Mouse (Mus musculus) erythroid progenitor cell, adult 5-6 weeks (primary cell): ENCODE measurements around the gene Slc35e2. TPM values are rescaled to one million over a fixed set of nuclear protein-coding genes. Genes with fewer than 3 reads are reported as not detected.
A peak's percentile ranks its signal among the peaks of the same experiment; 100 is the strongest.

Source experiments
- ATAC-seq: replicated peaks from 2 replicates; pipeline ENCODE4 v1.8.0; 2016; ENCODE audit warnings: moderate number of reproducible peaks, mild to moderate bottlenecking, moderate TSS enrichment, inconsistent platforms; ENCODE audit not compliant: poor library complexity, low FRiP score, severe bottlenecking
- total RNA-seq, 2 experiments: library from RNA; stranded (forward) in 1 of 2; stranded (reverse) in 1 of 2; fragments of 150-400 nt in 1 of 2; fragments of 186-747, 209-891 nt in 1 of 2; gene quantifications; 2 replicates each; pipeline versions ENCODE4 v1.2.3 to v1.2.4; 2015 to 2017; ENCODE audit warnings: low replicate concordance in 2 of 2

Slc35e2 gene
- total RNA-seq, 2 experiments from 2014 or later, result 10.9 to 12.2 TPM

DNA sequence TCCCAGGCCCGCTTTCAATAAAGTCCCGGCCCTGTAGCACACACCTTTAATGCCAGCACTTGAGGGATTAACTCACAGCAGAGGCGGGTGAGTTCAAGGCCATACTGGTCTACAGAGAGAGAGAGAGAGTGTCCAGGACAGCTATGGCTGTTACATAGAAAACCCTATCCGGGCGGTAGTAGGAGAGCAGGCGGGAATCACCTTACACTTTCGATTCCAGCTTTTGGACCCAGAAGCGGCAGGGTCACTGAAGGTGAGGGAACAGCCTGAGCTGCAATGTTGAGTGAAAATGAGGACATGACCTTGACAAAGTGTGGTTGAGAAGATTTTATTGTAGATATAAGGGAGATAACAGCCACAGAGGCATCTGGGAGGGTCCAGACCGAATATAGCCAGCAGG, 27.3 kb upstream of the Slc35e2 start:
- ATAC-seq, result no peak

GRCm38 (mm10) chr4:155574931-155575330, 26.3 kb upstream of the Slc35e2 start:
- no peak for ATAC-seq

GRCm38 (mm10) chr4:155575521-155575920, 25.7 kb upstream of the Slc35e2 start:
- no peak for ATAC-seq

DNA sequence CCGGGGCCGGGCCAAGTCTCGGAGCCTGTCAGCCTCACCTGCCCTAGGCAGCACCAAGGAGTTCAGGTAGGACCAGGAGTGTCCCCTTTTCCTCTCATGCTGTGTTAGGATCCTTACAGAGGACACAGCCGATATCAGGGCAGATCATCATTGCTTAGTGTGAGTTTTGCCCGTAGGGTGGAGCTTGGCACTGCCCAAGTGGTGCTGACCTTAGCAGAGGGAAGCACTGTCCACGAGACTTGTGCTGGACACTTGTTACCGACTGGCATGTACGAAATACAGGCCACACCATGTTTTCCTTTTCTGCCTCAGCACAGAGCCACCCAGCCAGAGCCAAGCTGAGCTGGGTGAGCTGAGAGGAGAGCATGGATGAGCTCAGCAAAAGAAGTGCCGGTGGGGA, 24.1 kb upstream of the Slc35e2 start:
- no peak for ATAC-seq

DNA sequence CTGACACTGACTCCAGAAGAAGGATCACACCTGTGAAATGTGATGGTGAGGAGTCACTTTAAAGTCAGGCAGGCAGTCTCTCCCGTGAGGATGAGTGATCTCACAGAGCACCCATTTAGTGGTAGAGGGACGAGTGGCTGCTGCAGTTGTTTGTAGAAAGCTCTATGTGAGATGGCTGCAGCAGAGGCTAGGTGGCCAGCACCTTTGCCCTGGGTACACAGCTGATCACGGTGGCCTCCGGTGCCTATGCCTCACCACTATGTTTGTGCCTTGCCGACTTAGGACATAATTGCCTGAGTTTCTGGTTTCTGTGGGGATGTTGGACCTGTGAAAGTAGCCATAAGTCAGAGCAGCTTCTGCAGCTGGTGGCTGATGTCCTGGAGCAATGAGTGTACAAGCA, 23.5 kb upstream of the Slc35e2 start:
- no peak for ATAC-seq

- ATAC-seq, result no peak
These were observed 22.7 kb upstream of the Slc35e2 start for GRCm38 (mm10) chr4:155578336-155579125.

- ATAC-seq, result peak; percentile 67
These were observed 20.8 kb upstream of the Slc35e2 start for GRCm38 (mm10) chr4:155580420-155580819.

DNA sequence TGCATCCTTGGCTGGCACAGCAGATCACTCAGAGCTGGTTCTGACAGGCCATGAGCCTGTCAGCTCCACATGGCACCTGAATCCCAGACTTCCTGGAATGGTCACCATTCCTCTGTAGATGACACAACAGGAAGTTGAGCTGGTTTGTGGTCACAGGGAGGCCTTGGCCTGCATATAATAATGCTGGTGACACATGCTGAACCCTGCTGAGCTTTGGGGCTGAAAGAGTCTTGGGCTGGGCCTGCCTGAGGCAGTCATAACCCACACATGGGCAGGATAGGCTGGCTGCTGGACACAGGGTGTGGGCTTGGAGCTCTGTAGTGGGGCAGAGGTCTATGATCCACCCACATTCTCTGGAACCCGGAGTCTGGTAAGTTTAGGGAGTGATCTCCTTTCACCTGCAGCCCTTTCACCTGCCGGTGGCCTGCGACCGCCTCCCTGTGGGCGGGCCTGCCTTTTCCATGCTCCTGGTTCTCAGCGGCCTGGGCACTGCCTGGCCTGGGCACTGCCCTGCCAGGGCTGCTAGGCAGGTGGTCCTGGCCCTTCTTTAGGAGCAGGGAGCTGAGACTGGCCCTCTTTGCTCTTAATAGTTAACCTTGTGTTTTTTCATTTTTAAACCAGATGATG, 18.8 kb upstream of the Slc35e2 start:
- ATAC-seq, result no peak

- ATAC-seq, result no peak
These were observed 11.9 kb upstream of the Slc35e2 start for GRCm38 (mm10) chr4:155589356-155589755.

DNA sequence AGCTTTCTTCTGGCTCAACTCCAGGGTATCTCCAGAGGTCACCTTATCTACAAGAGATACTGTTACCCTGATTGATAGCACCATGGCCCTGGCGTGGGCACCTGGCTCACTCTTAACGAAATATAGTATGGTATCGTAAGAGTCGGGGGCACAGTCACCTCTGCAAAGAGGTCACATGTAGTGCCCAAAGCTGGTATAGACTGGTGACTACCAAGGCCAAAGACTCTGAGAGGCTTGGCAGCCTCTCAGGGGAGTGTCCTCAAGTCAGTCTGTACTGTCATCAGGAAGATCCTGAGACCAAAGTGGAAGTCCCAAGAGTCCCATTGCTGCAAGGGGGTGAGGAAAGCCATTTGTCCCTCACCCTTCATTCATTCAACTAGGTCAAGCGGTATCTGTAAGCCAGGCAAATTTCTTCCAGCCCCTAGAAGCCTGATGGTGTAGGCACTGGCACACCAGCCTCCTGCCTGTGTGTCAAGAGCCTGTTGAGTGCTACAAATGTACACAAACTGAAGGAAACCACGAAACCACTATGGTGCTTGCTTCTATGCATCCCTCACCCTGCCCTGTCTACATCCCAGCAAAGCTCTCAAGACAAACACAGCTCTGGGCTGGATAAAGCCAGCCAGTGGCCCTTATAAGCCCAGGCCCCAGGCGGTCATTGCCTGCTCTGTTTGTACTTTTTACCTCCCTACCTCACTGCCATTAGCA, 10.1 kb upstream of the Slc35e2 start:
- no peak for ATAC-seq

- no peak for ATAC-seq
These were observed 7.4 kb upstream of the Slc35e2 start for GRCm38 (mm10) chr4:155593780-155594179.

DNA sequence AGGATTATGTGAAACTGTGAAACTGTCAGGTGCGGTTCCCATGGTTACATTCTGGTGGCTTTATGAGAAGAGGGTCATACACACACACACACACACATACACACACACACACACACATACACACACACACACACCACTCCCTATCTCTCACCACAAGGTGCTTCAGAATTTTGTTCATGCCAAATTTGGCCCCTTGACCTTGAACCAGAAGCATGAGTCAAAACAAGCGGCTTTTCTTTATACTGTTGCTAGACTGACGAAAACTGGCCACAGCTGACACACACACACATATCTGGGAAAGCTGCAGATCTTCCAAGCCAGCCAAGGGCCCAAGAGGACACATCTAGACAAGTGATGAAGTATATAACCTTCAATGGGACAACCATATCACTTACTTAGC, 5.4 kb upstream of the Slc35e2 start:
- no peak for ATAC-seq

DNA sequence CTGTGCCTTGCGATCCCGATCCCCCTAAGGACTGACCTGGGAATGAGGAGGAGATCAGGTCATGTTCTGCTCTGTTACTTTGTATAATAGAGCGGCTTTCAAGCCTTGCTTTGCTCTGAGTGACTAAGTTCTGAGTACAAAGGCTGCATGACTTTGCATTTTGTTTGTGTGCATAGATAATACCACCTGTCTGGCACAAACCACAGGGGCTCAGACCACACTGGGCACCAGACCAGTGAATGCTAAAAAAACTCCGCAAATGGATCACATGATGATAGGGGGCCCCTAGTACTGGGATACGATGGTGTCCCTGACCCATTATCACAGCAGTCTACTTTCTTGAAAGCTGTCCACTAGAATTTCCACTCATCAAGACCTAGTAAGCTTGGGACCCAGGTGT, 4.6 kb upstream of the Slc35e2 start:
- ATAC-seq, result no peak

- ATAC-seq, result no peak
These were observed 2.7 kb upstream of the Slc35e2 start for GRCm38 (mm10) chr4:155598536-155598935.

- no peak for ATAC-seq
These were observed 1.1 kb upstream of the Slc35e2 start for GRCm38 (mm10) chr4:155599901-155600825.

- ATAC-seq, result no peak
These were observed 811 bp downstream of the Slc35e2 start for GRCm38 (mm10) chr4:155601997-155602456.

GRCm38 (mm10) chr4:155602753-155603152, 1.5 kb downstream of the Slc35e2 start:
- ATAC-seq, result no peak

DNA sequence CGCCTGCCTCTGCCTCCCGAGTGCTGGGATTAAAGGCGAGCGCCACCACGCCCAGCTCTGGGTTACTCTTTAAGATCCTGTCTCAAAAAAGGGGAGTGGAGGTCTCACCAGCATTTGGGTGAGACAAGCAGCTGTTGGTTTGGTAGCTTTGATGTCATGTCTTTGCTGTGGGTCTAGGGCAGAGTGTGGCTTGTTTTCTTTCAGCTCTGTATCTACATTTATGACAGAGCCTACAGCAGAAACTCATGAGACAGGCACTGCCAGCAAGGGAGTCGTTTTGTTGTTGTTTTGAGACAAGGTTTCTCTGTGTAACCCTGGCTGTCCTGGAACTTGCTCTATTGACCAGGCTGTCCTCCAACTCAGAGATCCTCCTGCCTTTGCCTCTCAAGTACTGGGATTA, 2.6 kb downstream of the Slc35e2 start:
- ATAC-seq, result no peak

DNA sequence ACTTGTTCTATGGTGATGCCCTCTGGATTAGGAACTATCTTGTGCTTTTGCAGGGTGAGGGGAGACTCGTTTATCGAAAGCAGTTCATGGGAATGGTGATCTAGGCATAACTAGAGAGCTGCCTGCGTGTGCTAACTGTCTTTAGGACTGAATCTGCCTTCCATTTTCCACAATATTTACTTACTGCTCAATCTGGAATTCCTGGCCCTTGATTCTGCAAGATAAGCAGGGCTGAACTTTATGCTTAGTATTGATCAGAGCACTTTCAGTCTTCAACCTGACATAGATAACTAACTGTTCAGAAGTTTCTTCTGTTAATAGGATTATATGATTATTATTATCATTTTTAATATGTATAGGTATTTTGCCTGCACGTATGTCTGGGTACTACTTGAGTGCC, 3.9 kb downstream of the Slc35e2 start:
- ATAC-seq, result no peak

GRCm38 (mm10) chr4:155606825-155607224, 5.6 kb downstream of the Slc35e2 start:
- no peak for ATAC-seq
